Mouse (Mus musculus): ENCODE data around the gene Filip1l.

- TF ChIP-seq CTCF (conservative IDR thresholded peaks at IDR 0.05; ENCODE audit: insufficient read depth, insufficient read length, low read depth, low read length) (no peak), POLR2A (IDR thresholded peaks at IDR 0.05; ENCODE audit: low read depth, low read length) (no peak)
These were observed 193.5 kb downstream of the Filip1l start for GRCm38 (mm10) chr16:57546355-57546754.

Measured in kidney, adult 2 months (tissue).